In the genomic region with DNA sequence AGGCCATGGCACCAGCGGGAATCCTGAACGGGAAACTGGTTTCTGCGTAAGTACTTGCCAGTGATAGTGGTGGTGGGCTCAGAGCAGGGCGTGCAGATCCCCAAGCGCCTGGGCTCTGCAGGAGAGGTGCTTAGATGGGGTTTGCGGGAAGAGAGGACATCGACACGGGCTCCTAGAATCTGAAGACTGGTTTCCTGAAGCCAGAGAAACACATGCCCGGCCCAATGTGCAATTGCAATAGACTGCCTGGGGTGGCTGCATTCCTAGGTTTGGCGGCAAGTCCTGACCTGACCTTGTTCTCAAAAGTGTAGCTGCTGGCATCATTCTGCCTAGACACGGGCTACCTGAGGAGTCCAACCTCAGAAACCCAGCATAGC, we compare ENCODE assay signal across 9 mouse cellular contexts. TPM values are rescaled to one million over a fixed set of nuclear protein-coding genes. Genes with fewer than 3 reads are reported as not detected.
DNase-seq lines count a peak whose midpoint lies in the region; ATAC-seq and TF ChIP-seq lines count a peak whose summit lies in the region.
"Had no signal": no experiment of that assay in that cellular context is flagged by ENCODE, and none has a peak within 500 bp of the region (broad histone marks: within the 10 kb centered on the region; RNA-seq: fewer than 3 reads in every experiment).

No protein-coding gene starts in this region.

- in situ Hi-C loops in Patski (cut with MboI; ENCODE audit: low pct_unique_long_range_greater_than_20kb): no loop called here

- no peak for TF ChIP-seq EP300 in heart, postnatal 0 days (IDR thresholded peaks at IDR 0.05; ENCODE audit: low read depth)

- peak overlapping the region; percentile 92 for H3K27ac ChIP-seq in heart, embryonic 10.5 days
- peak overlapping the region; percentile 94 for H3K27ac ChIP-seq in heart, postnatal 0 days (ENCODE audit: low read depth)
- peak overlapping the region; percentile 77 for H3K27ac ChIP-seq in limb, embryonic 15.5 days
- peak overlapping the region; percentile 81 for H3K27ac ChIP-seq in neural tube, embryonic 13.5 days (replicated peaks)

- no peaks in the 10 kb centered on the region for H3K9me3 ChIP-seq in heart, embryonic 10.5 days
- no peaks in the 10 kb centered on the region for H3K9me3 ChIP-seq in heart, postnatal 0 days (replicated peaks; ENCODE audit: control insufficient read depth, low read length)
- no peaks in the 10 kb centered on the region for H3K9me3 ChIP-seq in limb, embryonic 15.5 days
- H3K9me3 ChIP-seq in neural tube, embryonic 13.5 days: no peaks in the 10 kb centered on the region

- peak overlapping the region; percentile 72 for H3K4me3 ChIP-seq in heart, embryonic 10.5 days
- H3K4me3 ChIP-seq in heart, postnatal 0 days (ENCODE audit: low read depth, low read length): peak overlapping the region; percentile 56
- peak overlapping the region; percentile 68 for H3K4me3 ChIP-seq in limb, embryonic 15.5 days
- H3K4me3 ChIP-seq in neural tube, embryonic 13.5 days: peak overlapping the region; percentile 62

- whole genome bisulfite sequencing in heart, embryonic 10.5 days: under 1% methylated on average over 11 of the region's 11 CpGs
- under 1% methylated on average over 11 of the region's 11 CpGs for WGBS in heart, postnatal 0 days
- 0% methylated on average over 11 of the region's 11 CpGs for WGBS in limb, embryonic 15.5 days
- under 1% methylated on average over 11 of the region's 11 CpGs for WGBS in neural tube, embryonic 13.5 days

- ATAC-seq in Patski: peak; percentile 24
- peak; percentile 10 for ATAC-seq in heart, postnatal 0 days (ENCODE audit: insufficient read depth, low read depth)
- ATAC-seq in limb, embryonic 15.5 days (ENCODE audit: insufficient number of reproducible peaks, low FRiP score, low TSS enrichment, low read depth): no peak
- no peak; the same call in 1 of the 2 replicates for ATAC-seq in neural tube, embryonic 13.5 days (ENCODE audit: low read depth)
- no peak; the same call in 1 of the 2 replicates for ATAC-seq in frontal cortex, adult (ENCODE audit: low TSS enrichment)

- H3K9ac ChIP-seq in heart, postnatal 0 days (replicated peaks; ENCODE audit: low read depth, low read length): peak overlapping the region; percentile 49; the same call in 1 of the 2 replicates
- peak overlapping the region; percentile 62 for H3K9ac ChIP-seq in limb, embryonic 15.5 days
- H3K9ac ChIP-seq in neural tube, embryonic 13.5 days: peak overlapping the region; percentile 78

- no peak for TF ChIP-seq CTCF in Patski (IDR thresholded peaks at IDR 0.05)
- no peak for TF ChIP-seq CTCF in heart, postnatal 0 days (IDR thresholded peaks at IDR 0.05; ENCODE audit: low read depth)

- no peaks in the 10 kb centered on the region for H3K36me3 ChIP-seq in heart, embryonic 10.5 days
- no peaks in the 10 kb centered on the region for H3K36me3 ChIP-seq in heart, postnatal 0 days (replicated peaks; ENCODE audit: control insufficient read depth, insufficient read depth, low read length)
- no peaks in the 10 kb centered on the region for H3K36me3 ChIP-seq in limb, embryonic 15.5 days
- H3K36me3 ChIP-seq in neural tube, embryonic 13.5 days: no peaks in the 10 kb centered on the region

- no peak for DNase-seq in heart, embryonic 10.5 days (ENCODE audit: low spot score)
- no peak for DNase-seq in heart, adult 8-10 months (ENCODE audit: low spot score)
- no peak for DNase-seq in Patski (ENCODE audit: low read depth, low spot score)
- peak; percentile 15 for DNase-seq in heart, postnatal 0 days (ENCODE audit: low spot score)
- DNase-seq in frontal cortex, postnatal 36 days (ENCODE audit: low spot score in 2 of 2): no peak

- peaks cover 17% of the 10 kb centered on the region for H3K4me1 ChIP-seq in heart, embryonic 10.5 days
- peaks cover 8% of the 10 kb centered on the region for H3K4me1 ChIP-seq in heart, postnatal 0 days (ENCODE audit: control insufficient read depth, insufficient read depth)
- peaks cover 16% of the 10 kb centered on the region for H3K4me1 ChIP-seq in limb, embryonic 15.5 days
- peaks cover 19% of the 10 kb centered on the region for H3K4me1 ChIP-seq in neural tube, embryonic 13.5 days (replicated peaks)

- CTCF ChIA-PET in Patski (lab: Charles Lee): no interaction called here

- POLR2A ChIA-PET in Patski (lab: Charles Lee): interaction anchor here (1.0 kb wide), 1 partner anchor 79 kb away, joined by 4 read pairs; no protein-coding TSS in a partner anchor

- no peaks in the 10 kb centered on the region for H3K27me3 ChIP-seq in heart, embryonic 10.5 days (ENCODE audit: insufficient read depth, poor library complexity, severe bottlenecking)
- H3K27me3 ChIP-seq in Patski: no peaks in the 10 kb centered on the region
- H3K27me3 ChIP-seq in heart, postnatal 0 days (ENCODE audit: control insufficient read depth, insufficient read depth, low read length): no peaks in the 10 kb centered on the region
- no peaks in the 10 kb centered on the region for H3K27me3 ChIP-seq in limb, embryonic 15.5 days
- H3K27me3 ChIP-seq in neural tube, embryonic 13.5 days: peaks cover 11% of the 10 kb centered on the region

- peak overlapping the region; percentile 77 for H3K4me2 ChIP-seq in heart, postnatal 0 days (ENCODE audit: low read depth, low read length)
- peak overlapping the region; percentile 92 for H3K4me2 ChIP-seq in limb, embryonic 15.5 days
- H3K4me2 ChIP-seq in neural tube, embryonic 13.5 days: peak overlapping the region; percentile 75

RNA-seq across cellular contexts. Expression of a gene that starts 0.4 kb away (rescaled TPM):
- polyA plus RNA-seq in heart, embryonic 10.5 days (2016; fragmentation: Nextera tagmentation; extraction: Ambion mirVana): 65.1 and 80.8 TPM in 2 replicates
- 10 to 100 TPM; 28.1 to 32.4 (median 29.1) TPM for total RNA-seq in heart, adult 8-10 months (2022)
- 65.6 TPM for polyA plus RNA-seq in Patski (2021)
- 18.3 and 23.8 TPM in 2 replicates for total RNA-seq in heart, postnatal 0 days (2014; rRNA removed; ENCODE audit: low replicate concordance)
- 20.8 and 23.8 TPM in 2 replicates for polyA plus RNA-seq in heart, postnatal 0 days (2015; fragmentation: Nextera tagmentation; extraction: Ambion mirVana)
- 55.6 and 57.8 TPM in 2 replicates for polyA plus RNA-seq in limb, embryonic 15.5 days (2015; fragmentation: Nextera tagmentation; extraction: Ambion mirVana)
- 23.1 and 25.5 TPM in 2 replicates for polyA plus RNA-seq in neural tube, embryonic 13.5 days (2015; fragmentation: Nextera tagmentation; extraction: Ambion mirVana)

RNA-seq across cellular contexts. Expression of a gene that starts 8.9 kb away (rescaled TPM):
- polyA plus RNA-seq in heart, embryonic 10.5 days (2016; fragmentation: Nextera tagmentation; extraction: Ambion mirVana): 0.06 and 0.07 TPM in 2 replicates
- total RNA-seq in heart, adult 8-10 months (2022): not detected
- not detected for polyA plus RNA-seq in Patski (2021)
- total RNA-seq in heart, postnatal 0 days (2014; rRNA removed; ENCODE audit: low replicate concordance): not detected in 2 replicates
- 0.07 and 0.11 TPM in 2 replicates for polyA plus RNA-seq in heart, postnatal 0 days (2015; fragmentation: Nextera tagmentation; extraction: Ambion mirVana)
- polyA plus RNA-seq in limb, embryonic 15.5 days (2015; fragmentation: Nextera tagmentation; extraction: Ambion mirVana): 0.17 TPM in 1 of 2 replicates, not detected in the other
- polyA plus RNA-seq in neural tube, embryonic 13.5 days (2015; fragmentation: Nextera tagmentation; extraction: Ambion mirVana): not detected in 2 replicates
- total RNA-seq: left cerebral cortex, postnatal 25 days had no signal

Comparison
In these comparisons a context has a peak if more than half of its experiments do, and no peak if none do; other contexts are left out.
1. ATAC-seq: peak in Patski (single experiment) and heart, postnatal 0 days (single experiment); none in limb, embryonic 15.5 days (single experiment), neural tube, embryonic 13.5 days (single experiment) and frontal cortex, adult (single experiment).
2. Peak in every context shown above with its lines, with median percentiles within 50 percentile points of each other: H3K27ac ChIP-seq, H3K4me3 ChIP-seq, H3K4me2 ChIP-seq and H3K9ac ChIP-seq.